Mouse (Mus musculus): ENCODE data around the gene Tlr13.

DNA sequence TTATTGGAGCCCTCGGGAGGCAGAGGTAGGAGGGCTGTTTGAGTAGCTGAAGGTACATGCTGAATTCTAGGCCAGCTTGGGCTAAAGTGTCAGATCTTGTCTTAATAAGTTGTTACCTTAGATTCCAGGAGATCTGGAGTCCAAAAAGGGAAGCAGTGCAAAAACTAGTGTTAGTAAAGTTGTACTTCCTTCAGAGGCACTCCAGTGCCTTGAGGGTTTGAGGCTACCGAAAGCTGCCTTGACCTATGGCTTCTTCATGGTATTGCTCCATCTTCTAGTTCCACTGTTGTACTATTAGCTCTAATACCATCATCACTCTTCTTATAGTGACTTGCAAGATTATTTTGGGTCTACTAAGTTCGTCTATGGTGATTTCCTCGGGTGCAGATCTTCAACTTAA lies 13.1 kb upstream of the Tlr13 start:
- TF ChIP-seq POLR2A (IDR thresholded peaks at IDR 0.05; ENCODE audit: extremely low read depth, insufficient read depth, low read length): no peak
- TF ChIP-seq CTCF (IDR thresholded peaks at IDR 0.05; ENCODE audit: extremely low read depth, insufficient read depth, low read length): no peak

Data from cortical plate, adult 2 months (tissue).